Comparison of ENCODE assay signal across 16 mouse cellular contexts in genomic region chr4:148426950-148427850, GRCm38 (mm10). TPM values are rescaled to one million over a fixed set of nuclear protein-coding genes. Genes with fewer than 3 reads are reported as not detected.
DNase-seq lines count a peak whose midpoint lies in the region; TF ChIP-seq lines count a peak whose summit lies in the region.
"Had no signal": no experiment of that assay in that cellular context is flagged by ENCODE, and none has a peak within 500 bp of the region (broad histone marks: within the 10 kb centered on the region; RNA-seq: fewer than 3 reads in every experiment).

No protein-coding gene starts in this region.

- intact Hi-C loops in gastrocnemius, adult 2 months (cut with DNase I): no loop called here
- intact Hi-C loops in gastrocnemius, postnatal 14 days (cut with DNase I; ENCODE audit: low total_unique reads): loop anchor here (10.0 kb wide), 1 partner anchor 142 kb away; the partner anchor contains the start of gene Disp3
- intact Hi-C loops in left cerebral cortex, adult 2 months (cut with DNase I): loop anchor here (5.0 kb wide), 1 partner anchor 95 kb away; no protein-coding TSS in a partner anchor
- intact Hi-C loops in left cerebral cortex, postnatal 14 days (cut with DNase I): loop anchor here (10.0 kb wide), 1 partner anchor 322 kb away; no protein-coding TSS in a partner anchor

- peak; percentile 23; the same call in 1 of the 2 replicates for TF ChIP-seq CTCF in gastrocnemius, adult 2 months (IDR thresholded peaks at IDR 0.05)
- peak; percentile 13 for TF ChIP-seq CTCF in left cerebral cortex, adult 2 months (IDR thresholded peaks at IDR 0.05)
- TF ChIP-seq CTCF in lung, adult 2 months (IDR thresholded peaks at IDR 0.05; ENCODE audit: insufficient read depth, low read length): no peak

- no peak for TF ChIP-seq POLR2A in lung, adult 2 months (IDR thresholded peaks at IDR 0.05; ENCODE audit: borderline replicate concordance, extremely low read depth, low read depth, low read length)

- H3K27me3 ChIP-seq in limb, embryonic 10.5 days (ENCODE audit: low read depth, poor library complexity, severe bottlenecking): no peaks in the 10 kb centered on the region
- H3K27me3 ChIP-seq: CH12.LX; heart, embryonic 13.5 days; liver, embryonic 13.5 days had no signal

- no peak overlapping the region for H3K4me3 ChIP-seq in gastrocnemius, adult 2 months
- no peak overlapping the region for H3K4me3 ChIP-seq in left cerebral cortex, adult 2 months
- H3K4me3 ChIP-seq in limb, embryonic 10.5 days: 0 out of 2 replicates have a peak overlapping the region, but pooled peaks have one; percentile 3
- H3K4me3 ChIP-seq in lung, adult 2 months (replicated peaks; ENCODE audit: extremely low read depth, low read depth, low read length): no peak overlapping the region
- H3K4me3 ChIP-seq: heart, embryonic 13.5 days; liver, embryonic 13.5 days had no signal

- H3K27ac ChIP-seq in gastrocnemius, adult 2 months: 0 out of 2 replicates have a peak overlapping the region, but pooled peaks have one; percentile 28
- no peak overlapping the region for H3K27ac ChIP-seq in left cerebral cortex, adult 2 months
- H3K27ac ChIP-seq in limb, embryonic 10.5 days: peak overlapping the region; percentile 71
- H3K27ac ChIP-seq: heart, embryonic 13.5 days; liver, embryonic 13.5 days; stomach, postnatal 0 days had no signal

- 71% methylated on average over 10 of the region's 10 CpGs for WGBS in limb, embryonic 10.5 days
- 70% methylated on average over 10 of the region's 10 CpGs for WGBS in lung, adult 2 months

- H3K4me1 ChIP-seq in limb, embryonic 10.5 days: peaks cover 49% of the 10 kb centered on the region
- H3K4me1 ChIP-seq in lung, adult 2 months (ENCODE audit: control insufficient read depth, insufficient read depth, low read length): no peaks in the 10 kb centered on the region
- H3K4me1 ChIP-seq: heart, embryonic 13.5 days had no signal

- DNase-seq in adrenal gland, postnatal 14 days: peak; percentile 34
- DNase-seq in adrenal gland, adult 18-20 months (ENCODE audit: low spot score in 2 of 2): no peak
- DNase-seq in gastrocnemius, adult 2 months: peak; percentile 61
- DNase-seq in gastrocnemius, postnatal 14 days: no peak
- no peak for DNase-seq in left cerebral cortex, adult 2 months (ENCODE audit: extremely low spot score in 1 of 2, low spot score in 2 of 2)
- no peak for DNase-seq in left cerebral cortex, postnatal 14 days (ENCODE audit: low spot score in 2 of 2)
- DNase-seq in limb, embryonic 10.5 days (ENCODE audit: low spot score): no peak
- no peak for DNase-seq in lung, adult 2 months
- DNase-seq: cerebellum, adult 18-20 months; kidney, adult 11 months; kidney, postnatal 25 days; liver, embryonic 13.5 days; thymus, postnatal 36 days had no signal

- no peaks in the 10 kb centered on the region for H3K9me3 ChIP-seq in limb, embryonic 10.5 days (replicated peaks)
- H3K9me3 ChIP-seq: heart, embryonic 13.5 days; liver, embryonic 13.5 days had no signal

- no peaks in the 10 kb centered on the region for H3K36me3 ChIP-seq in limb, embryonic 10.5 days
- H3K36me3 ChIP-seq: liver, embryonic 13.5 days had no signal

RNA-seq across cellular contexts. Expression of gene Ubiad1, which starts 17.4 kb away (rescaled TPM):
- total RNA-seq in adrenal gland, postnatal 14 days (2021): 20.0 and 21.8 TPM in 2 replicates
- total RNA-seq in adrenal gland, adult 18-20 months (2021): 10 to 100 TPM; 21.5 to 22.4 TPM
- total RNA-seq in gastrocnemius, adult 2 months (2021): 10 to 100 TPM; 10.3 to 18.0 TPM
- total RNA-seq in gastrocnemius, postnatal 14 days (2021): 10 to 100 TPM in 1 of 2 experiments, 1 to 10 TPM in 1; 8.4 to 10.1 TPM
- 1 to 10 TPM; 9.3 to 9.4 TPM for total RNA-seq in left cerebral cortex, adult 2 months (2021)
- total RNA-seq in left cerebral cortex, postnatal 14 days (2021): 1 to 10 TPM; 8.8 to 9.5 TPM
- polyA plus RNA-seq in limb, embryonic 10.5 days (2016; fragmentation: Nextera tagmentation; extraction: Ambion mirVana): 25.9 and 26.4 TPM in 2 replicates
- polyA plus RNA-seq in lung, adult 2 months (2012; rRNA removed): 13.6 and 18.0 TPM in 2 replicates

RNA-seq across cellular contexts. Expression of gene Mtor, which starts 21.2 kb away (rescaled TPM):
- 65.5 and 67.5 TPM in 2 replicates for total RNA-seq in adrenal gland, postnatal 14 days (2021)
- 10 to 100 TPM; 84.3 to 87.9 TPM for total RNA-seq in adrenal gland, adult 18-20 months (2021)
- 10 to 100 TPM; 36.3 to 37.1 TPM for total RNA-seq in gastrocnemius, adult 2 months (2021)
- 10 to 100 TPM; 27.5 to 31.4 TPM for total RNA-seq in gastrocnemius, postnatal 14 days (2021)
- 10 to 100 TPM; 92.7 to 94.0 TPM for total RNA-seq in left cerebral cortex, adult 2 months (2021)
- 10 to 100 TPM; 87.2 to 89.3 TPM for total RNA-seq in left cerebral cortex, postnatal 14 days (2021)
- 20.6 and 22.3 TPM in 2 replicates for polyA plus RNA-seq in limb, embryonic 10.5 days (2016; fragmentation: Nextera tagmentation; extraction: Ambion mirVana)
- 17.3 and 20.2 TPM in 2 replicates for polyA plus RNA-seq in lung, adult 2 months (2012; rRNA removed)

Comparison
In these comparisons a context has a peak if more than half of its experiments do, and no peak if none do; other contexts are left out.
1. DNase-seq: peak in adrenal gland, postnatal 14 days (single experiment) and gastrocnemius, adult 2 months (single experiment); none in adrenal gland, adult 18-20 months (0 of 2), gastrocnemius, postnatal 14 days (single experiment), left cerebral cortex, adult 2 months (0 of 2), left cerebral cortex, postnatal 14 days (0 of 2), limb, embryonic 10.5 days (single experiment) and lung, adult 2 months (single experiment).